ENCODE assay signal across 10 mouse cellular contexts in genomic region chr8:20596842-20597708, GRCm38 (mm10). TPM values are rescaled to one million over a fixed set of nuclear protein-coding genes. Genes with fewer than 3 reads are reported as not detected.
DNase-seq lines count a peak whose midpoint lies in the region; ATAC-seq lines count a peak whose summit lies in the region.
"Not testable (repeated sequence)": the region's sequence is repeated elsewhere in the genome, so short reads cannot be mapped to it uniquely, and the experiment has no call there.
"Had no signal": no experiment of that assay in that cellular context is flagged by ENCODE, and none has a peak within 500 bp of the region (broad histone marks: within the 10 kb centered on the region; RNA-seq: fewer than 3 reads in every experiment).

No protein-coding gene starts in this region.

- intact Hi-C loops in heart, postnatal 10 days (cut with DNase I): not testable (repeated sequence)

- 61% methylated on average over 10 of the region's 13 CpGs for WGBS in limb, embryonic 15.5 days
- WGBS in midbrain, embryonic 15.5 days: 80% methylated on average over 11 of the region's 13 CpGs

- not testable (repeated sequence) for H3K27me3 ChIP-seq in limb, embryonic 15.5 days; midbrain, embryonic 15.5 days (replicated peaks)

- not testable (repeated sequence) for H3K9ac ChIP-seq in limb, embryonic 15.5 days; midbrain, embryonic 15.5 days

- H3K9me3 ChIP-seq in limb, embryonic 15.5 days; midbrain, embryonic 15.5 days: not testable (repeated sequence)

- H3K4me2 ChIP-seq in limb, embryonic 15.5 days; midbrain, embryonic 15.5 days: not testable (repeated sequence)

- ATAC-seq in limb, embryonic 15.5 days (ENCODE audit: insufficient number of reproducible peaks, low FRiP score, low TSS enrichment, low read depth): peak; percentile 89
- peak; percentile 78 for ATAC-seq in midbrain, embryonic 15.5 days (replicated peaks)

- DNase-seq in A20 (ENCODE audit: low read depth, low spot score): peak; percentile 20
- DNase-seq in cerebellum, adult 9-11 months: peak; percentile 82
- DNase-seq in frontal cortex, adult 2 months (ENCODE audit: extremely low spot score in 1 of 2, low spot score in 1 of 2): peak; percentile 40 to 59
- DNase-seq in heart, postnatal 10 days: peak; percentile 59 to 62
- peak; percentile 63 for DNase-seq in kidney, postnatal 10 days
- peak; percentile 62 to 68 for DNase-seq in spleen, postnatal 36 days (ENCODE audit: low spot score in 2 of 2)

- H3K27ac ChIP-seq in limb, embryonic 15.5 days; midbrain, embryonic 15.5 days: not testable (repeated sequence)

- not testable (repeated sequence) for H3K4me3 ChIP-seq in limb, embryonic 15.5 days; midbrain, embryonic 15.5 days

- not testable (repeated sequence) for H3K36me3 ChIP-seq in limb, embryonic 15.5 days; midbrain, embryonic 15.5 days (replicated peaks)

- H3K4me1 ChIP-seq in limb, embryonic 15.5 days; midbrain, embryonic 15.5 days: not testable (repeated sequence)

RNA-seq across cellular contexts. Expression of gene Gm21119, which starts 17.6 kb away (rescaled TPM):
- 1.2 and 1.3 TPM in 2 replicates for polyA plus RNA-seq in frontal cortex, adult 2 months (2012; rRNA removed)
- under 1 TPM; 0.47 to 0.96 TPM for total RNA-seq in heart, postnatal 10 days (2021)
- 0.06 TPM in 1 of 2 replicates, not detected in the other for polyA plus RNA-seq in limb, embryonic 15.5 days (2015; fragmentation: Nextera tagmentation; extraction: Ambion mirVana)
- 0.31 and 0.40 TPM in 2 replicates for polyA plus RNA-seq in midbrain, embryonic 15.5 days (2015; fragmentation: Nextera tagmentation; extraction: Ambion mirVana)
- total RNA-seq: megakaryocyte, adult 5-6 weeks had no signal
- polyA plus RNA-seq: CD4-positive, CD25-positive, alpha-beta regulatory T cell, adult 4 months had no signal

Comparison
In these comparisons a context has a peak if more than half of its experiments do, and no peak if none do; other contexts are left out.
1. DNase-seq: peak in every context shown above with its lines; median percentile 82 in cerebellum, adult 9-11 months; 65 in spleen, postnatal 36 days; 63 in kidney, postnatal 10 days; 60 in heart, postnatal 10 days; 50 in frontal cortex, adult 2 months; 20 in A20.